Mouse (Mus musculus) hematopoietic stem cell, adult 5-6 weeks (primary cell): Measurements from ENCODE around the gene Cntfr. TPM values are rescaled to one million over a fixed set of nuclear protein-coding genes. Genes with fewer than 3 reads are reported as not detected.
"Not testable (repeated sequence)": the region's sequence is repeated elsewhere in the genome, so short reads cannot be mapped to it uniquely, and the experiment has no call there.

Experiments
- ATAC-seq, 2 experiments: fragments of 125-278 bp in 1 of 2; replicated peaks in 1 of 2; 2 replicates each; pipeline ENCODE4 v1.8.0; 2016 to 2017; ENCODE audit warnings: inconsistent platforms in 2 of 2, mild to moderate bottlenecking in 2 of 2, moderate number of reproducible peaks in 2 of 2, low read depth in 1 of 2, moderate TSS enrichment in 1 of 2; ENCODE audit not compliant: low FRiP score in 2 of 2, poor library complexity in 2 of 2, severe bottlenecking in 2 of 2, insufficient read depth in 1 of 2, low TSS enrichment in 1 of 2
- total RNA-seq: library from RNA; stranded (forward); fragments of 172-1452, 232-1000 nt; gene quantifications from 2 replicates; pipeline ENCODE4 v1.2.3, GENCODE M21; 2017

The Cntfr gene
- total RNA-seq, 1 experiment from 2014 or later, result not detected

- ATAC-seq, result not testable (repeated sequence)
Measured at GRCm38 (mm10) chr4:41688562-41688961, 8.3 kb downstream of the Cntfr start.

- ATAC-seq, result not testable (repeated sequence)
Measured at GRCm38 (mm10) chr4:41685882-41686492, 10.9 kb downstream of the Cntfr start.

GRCm38 (mm10) chr4:41684931-41685453, 11.9 kb downstream of the Cntfr start:
- not testable (repeated sequence) for ATAC-seq

- not testable (repeated sequence) for ATAC-seq
Measured at GRCm38 (mm10) chr4:41684131-41684930, 12.6 kb downstream of the Cntfr start.

- not testable (repeated sequence) for ATAC-seq
Measured at GRCm38 (mm10) chr4:41683303-41683702, 13.6 kb downstream of the Cntfr start.

GRCm38 (mm10) chr4:41682789-41683188, 14.1 kb downstream of the Cntfr start:
- ATAC-seq, result no peak

- no peak for ATAC-seq
Measured at GRCm38 (mm10) chr4:41681947-41682346, 14.9 kb downstream of the Cntfr start.

- ATAC-seq, result no peak
Measured at GRCm38 (mm10) chr4:41681176-41681575, 15.7 kb downstream of the Cntfr start.

- no peak for ATAC-seq
Measured at GRCm38 (mm10) chr4:41679291-41679690, 17.6 kb downstream of the Cntfr start.

- ATAC-seq, result no peak
Measured at GRCm38 (mm10) chr4:41678863-41679262, 18.0 kb downstream of the Cntfr start.

- no peak for ATAC-seq
Measured at GRCm38 (mm10) chr4:41677006-41677629, 19.8 kb downstream of the Cntfr start.

GRCm38 (mm10) chr4:41676248-41677005, 20.5 kb downstream of the Cntfr start:
- ATAC-seq, result no peak

GRCm38 (mm10) chr4:41673186-41673585, 23.7 kb downstream of the Cntfr start:
- no peak for ATAC-seq

- ATAC-seq, result no peak
Measured at GRCm38 (mm10) chr4:41672522-41672963, 24.3 kb downstream of the Cntfr start.

- ATAC-seq, result no peak
Measured at GRCm38 (mm10) chr4:41671963-41672480, 24.9 kb downstream of the Cntfr start.

GRCm38 (mm10) chr4:41671500-41671899, 25.4 kb downstream of the Cntfr start:
- ATAC-seq, result no peak

GRCm38 (mm10) chr4:41670836-41671235, 26.1 kb downstream of the Cntfr start:
- no peak for ATAC-seq
